Comparison of ENCODE assay signal across 14 mouse cellular contexts in the genomic region with DNA sequence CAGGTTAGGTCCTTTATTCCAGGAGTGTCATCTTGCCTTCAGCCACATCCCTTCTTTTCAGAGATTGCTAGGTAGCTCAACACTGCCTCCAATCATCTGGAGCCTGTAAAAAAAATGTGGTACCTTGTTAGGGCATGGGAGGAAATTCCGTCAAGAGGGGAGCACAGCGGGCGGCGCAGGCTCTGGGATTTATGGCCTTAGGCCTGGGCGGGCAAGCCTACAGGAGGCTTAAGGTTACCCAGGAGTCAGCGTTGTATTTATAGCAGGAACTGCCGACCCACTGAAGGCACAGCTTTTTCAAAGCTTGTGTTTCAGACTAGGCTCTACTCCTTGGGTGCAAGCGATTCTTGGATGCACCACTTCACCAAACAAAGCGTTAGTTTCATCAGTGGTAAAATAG. TPM values are rescaled to one million over a fixed set of nuclear protein-coding genes. Genes with fewer than 3 reads are reported as not detected.
DNase-seq lines count a peak whose midpoint lies in the region; ATAC-seq lines count a peak whose summit lies in the region.
"Had no signal": no experiment of that assay in that cellular context is flagged by ENCODE, and none has a peak within 500 bp of the region (broad histone marks: within the 10 kb centered on the region; RNA-seq: fewer than 3 reads in every experiment).

No protein-coding gene starts in this region.

- no peaks in the 10 kb centered on the region for H3K9me3 ChIP-seq in heart, embryonic 14.5 days (ENCODE audit: control insufficient read depth, low read length)
- H3K9me3 ChIP-seq in limb, embryonic 11.5 days (ENCODE audit: control insufficient read depth, low read length): no peaks in the 10 kb centered on the region
- H3K9me3 ChIP-seq: embryonic facial prominence, embryonic 15.5 days; forebrain, embryonic 15.5 days had no signal

- no peaks in the 10 kb centered on the region for H3K36me3 ChIP-seq in heart, embryonic 14.5 days (ENCODE audit: control insufficient read depth, insufficient read depth, low read length)
- no peaks in the 10 kb centered on the region for H3K36me3 ChIP-seq in limb, embryonic 11.5 days (ENCODE audit: control insufficient read depth, insufficient read depth, low read length)
- H3K36me3 ChIP-seq: embryonic facial prominence, embryonic 15.5 days; forebrain, embryonic 15.5 days had no signal

- no peak overlapping the region for H3K4me3 ChIP-seq in heart, embryonic 14.5 days (ENCODE audit: control insufficient read depth in 1 of 2, insufficient read depth in 1 of 2, low read depth in 1 of 2, low read length in 2 of 2)
- H3K4me3 ChIP-seq in limb, embryonic 11.5 days (ENCODE audit: low read depth, low read length): no peak overlapping the region
- H3K4me3 ChIP-seq: embryonic facial prominence, embryonic 15.5 days; forebrain, embryonic 15.5 days; myocyte had no signal

- H3K4me1 ChIP-seq in heart, embryonic 14.5 days (ENCODE audit: control insufficient read depth in 2 of 2, insufficient read depth in 2 of 2, low read length in 2 of 2): peaks cover 38 to 56% of the 10 kb centered on the region in 2 experiments
- peaks cover 29% of the 10 kb centered on the region for H3K4me1 ChIP-seq in limb, embryonic 11.5 days (ENCODE audit: control insufficient read depth, insufficient read depth, low read length)
- H3K4me1 ChIP-seq: forebrain, embryonic 15.5 days had no signal

- DNase-seq in heart, adult 9 months (ENCODE audit: low spot score in 2 of 2): no peak
- peak; percentile 20 for DNase-seq in ES-CJ7 (ENCODE audit: low read depth, low spot score)
- DNase-seq in embryo, embryonic 11.5 days (ENCODE audit: low read depth, low spot score): peak; percentile 42
- peak; percentile 78 for DNase-seq in limb, embryonic 11.5 days (ENCODE audit: low spot score)
- DNase-seq in thymus, adult 18-20 months: no peak
- no peak for DNase-seq in cerebellum, postnatal 14 days
- no peak for DNase-seq in urinary bladder, postnatal 36 days (ENCODE audit: low spot score in 2 of 2)
- DNase-seq: cerebellum, adult 9-10 months; heart, postnatal 10 days had no signal

- H3K4me2 ChIP-seq in heart, embryonic 14.5 days (ENCODE audit: low read length): no peak overlapping the region
- H3K4me2 ChIP-seq in limb, embryonic 11.5 days (ENCODE audit: low read depth, severe bottlenecking): no peak overlapping the region
- H3K4me2 ChIP-seq: embryonic facial prominence, embryonic 15.5 days; forebrain, embryonic 15.5 days had no signal

- H3K9ac ChIP-seq in heart, embryonic 14.5 days (ENCODE audit: low read length): peak overlapping the region; percentile 22; the same call in 1 of the 2 replicates
- H3K9ac ChIP-seq in limb, embryonic 11.5 days (ENCODE audit: low read length): no peak overlapping the region; the same call in 1 of the 2 replicates
- H3K9ac ChIP-seq: embryonic facial prominence, embryonic 15.5 days; forebrain, embryonic 15.5 days had no signal

- no peak for ATAC-seq in heart, embryonic 14.5 days (ENCODE audit: insufficient number of reproducible peaks, insufficient read depth, low FRiP score, low read depth)
- peak; percentile 35; the same call in 1 of the 2 replicates for ATAC-seq in limb, embryonic 11.5 days (ENCODE audit: insufficient number of reproducible peaks, low FRiP score, low TSS enrichment, low read depth)
- ATAC-seq: forebrain, embryonic 15.5 days; hindbrain, postnatal 0 days had no signal

- no peaks in the 10 kb centered on the region for H3K27me3 ChIP-seq in heart, embryonic 14.5 days (ENCODE audit: control insufficient read depth, insufficient read depth, low read length)
- H3K27me3 ChIP-seq in limb, embryonic 11.5 days (ENCODE audit: control insufficient read depth, insufficient read depth, low read length): no peaks in the 10 kb centered on the region
- H3K27me3 ChIP-seq: embryonic facial prominence, embryonic 15.5 days; forebrain, embryonic 15.5 days had no signal

- WGBS in heart, embryonic 14.5 days: 67% methylated on average over 9 of the region's 9 CpGs
- WGBS in limb, embryonic 11.5 days: 13% methylated on average over 9 of the region's 9 CpGs

- peak overlapping the region; percentile 5 to 94; a peak in 3 of 4 replicates for H3K27ac ChIP-seq in heart, embryonic 14.5 days (replicated peaks in 1 of 2; ENCODE audit: control insufficient read depth in 1 of 2, insufficient read depth in 1 of 2, low read depth in 2 of 2, low read length in 2 of 2)
- peak overlapping the region; percentile 73 for H3K27ac ChIP-seq in limb, embryonic 11.5 days (replicated peaks; ENCODE audit: low read depth, low read length)
- H3K27ac ChIP-seq: embryonic facial prominence, embryonic 15.5 days; forebrain, embryonic 15.5 days; hindbrain, postnatal 0 days had no signal

RNA-seq across cellular contexts. Expression of a gene that starts 2.9 kb away (rescaled TPM):
- polyA plus RNA-seq in heart, embryonic 14.5 days (2014; fragmentation: Nextera tagmentation; extraction: Ambion mirVana): 69.5 and 77.2 TPM in 2 replicates
- polyA plus RNA-seq in limb, embryonic 11.5 days (2014; fragmentation: Nextera tagmentation; extraction: Ambion mirVana): 47.6 and 52.9 TPM in 2 replicates

RNA-seq across cellular contexts. Expression of a gene that starts 39.4 kb away (rescaled TPM):
- polyA plus RNA-seq in heart, embryonic 14.5 days (2014; fragmentation: Nextera tagmentation; extraction: Ambion mirVana): 4.2 and 4.6 TPM in 2 replicates
- polyA plus RNA-seq in limb, embryonic 11.5 days (2014; fragmentation: Nextera tagmentation; extraction: Ambion mirVana): 1.4 and 1.8 TPM in 2 replicates

Comparison
In these comparisons a context has a peak if more than half of its experiments do, and no peak if none do; other contexts are left out.
1. DNase-seq: peak in ES-CJ7 (single experiment), embryo, embryonic 11.5 days (single experiment) and limb, embryonic 11.5 days (single experiment); none in heart, adult 9 months (0 of 2), thymus, adult 18-20 months (0 of 2), cerebellum, postnatal 14 days (0 of 2) and urinary bladder, postnatal 36 days (0 of 2).